Mouse (Mus musculus) heart, adult 2 months (tissue): Measurements from ENCODE around the gene Slc25a25. TPM values are rescaled to one million over a fixed set of nuclear protein-coding genes. Genes with fewer than 3 reads are reported as not detected.
A peak's percentile ranks its signal among the peaks of the same experiment; 100 is the strongest.

Experiments used
- DNase-seq, 2 experiments: peaks; one replicate each; pipeline ENCODE4 v3.0.0; 2021
- H3K27ac ChIP-seq: fragments of 200-600 bp; 2 replicates; pipeline ENCODE4 v1.8.1; 2022
- H3K27me3 ChIP-seq: fragments of 200-500 bp; 2 replicates; pipeline ENCODE4 v1.6.1; 2012; ENCODE audit warnings: mild to moderate bottlenecking, low read length, inconsistent platforms, mixed read lengths; ENCODE audit not compliant: control insufficient read depth, insufficient read depth
- H3K36me3 ChIP-seq: fragments of 200-500 bp; 2 replicates; pipeline ENCODE4 v1.6.1; 2012; ENCODE audit warnings: low read length, inconsistent platforms; ENCODE audit not compliant: control insufficient read depth, insufficient read depth
- H3K4me1 ChIP-seq: fragments of 200-500 bp; 2 replicates; pipeline ENCODE4 v1.6.1; 2011; ENCODE audit warnings: low read length; ENCODE audit not compliant: control insufficient read depth, insufficient read depth
- H3K4me3 ChIP-seq: fragments of 200-600 bp; 2 replicates; pipeline ENCODE4 v1.8.1; 2022
- H3K79me2 ChIP-seq: fragments of 200-500 bp; replicated peaks from 2 replicates; pipeline ENCODE4 v1.6.1; 2012; ENCODE audit warnings: mild to moderate bottlenecking, inconsistent platforms, low read length, moderate library complexity, mixed read lengths; ENCODE audit not compliant: control insufficient read depth, insufficient read depth
- H3K9ac ChIP-seq: fragments of 200-500 bp; 2 replicates; pipeline ENCODE4 v1.6.1; 2012; ENCODE audit warnings: low read depth, mild to moderate bottlenecking, control low read depth, inconsistent platforms, low read length, mixed read lengths
- CTCF ChIP-seq: fragments of 200-600 bp; IDR thresholded peaks from 2 replicates; pipeline ENCODE4 v1.8.1; 2022; ENCODE audit warnings: antibody characterized with exemption, mild to moderate bottlenecking, moderate library complexity
- EP300 ChIP-seq: fragments of 200-500 bp; IDR thresholded peaks from 2 replicates; pipeline ENCODE4 v1.6.1; 2011; ENCODE audit warnings: low read depth, low read length, control low read depth; ENCODE audit not compliant: insufficient read depth
- POLR2A ChIP-seq: fragments of 200-500 bp; IDR thresholded peaks from 2 replicates; pipeline ENCODE4 v1.6.1; 2011; ENCODE audit warnings: mild to moderate bottlenecking, low read depth, low read length, control low read depth; ENCODE audit not compliant: insufficient read depth
- WGBS: fragments of 180-500 bp; shearing (Covaris S2); methylation state at CpG from one replicate; pipeline ENCODE4 v1.1.7; 2018; 5-methylcytosine and 5-hydroxymethylcytosine counted together
- intact Hi-C: fragments of 180-260 bp; cut with DNase I; formaldehyde crosslinking; loops from one replicate; pipeline ENCODE4 v1.15.1; 2025
- polyA plus RNA-seq: library from polyadenylated mRNA; depleted of rRNA; stranded (reverse); fragments of >200 nt; gene quantifications from 2 replicates; pipeline ENCODE4 v1.2.3, GENCODE M21; 2012
- total RNA-seq, 2 experiments: library from RNA; stranded (reverse); gene quantifications; 2 replicates each; pipeline ENCODE4 v1.2.3; 2021

Gene Slc25a25
- total and polyA plus RNA-seq, 3 experiments: 5.7 to 10.1 (median 8.5) TPM

DNA sequence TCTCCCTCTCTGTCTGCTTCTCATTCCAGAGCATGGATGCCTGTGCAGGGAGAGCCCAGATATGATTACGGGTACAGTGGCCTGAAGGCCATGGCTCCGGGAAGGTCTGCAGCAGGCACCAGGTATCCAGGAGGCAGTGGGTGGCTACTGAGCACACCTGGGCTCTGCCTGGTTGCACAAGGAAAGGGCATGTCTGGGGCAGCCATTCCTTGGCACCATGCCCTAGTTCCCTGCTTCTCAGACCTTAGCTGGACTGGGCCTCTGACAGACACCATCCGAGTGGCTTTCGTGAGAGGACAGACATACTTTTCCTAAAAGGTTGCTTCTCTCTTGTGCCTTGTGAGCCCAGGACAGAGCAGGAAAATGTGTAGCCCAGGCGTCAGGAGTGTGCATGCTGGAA lies 59.2 kb downstream of the Slc25a25 start:
- Histone ChIP-seq H3K27ac (no peak overlapping the region), H3K27me3 (no peaks in the 10 kb centered on the region), H3K36me3 (no peaks in the 10 kb centered on the region), H3K9ac (no peak overlapping the region), H3K4me3 (no peak overlapping the region), H3K79me2 (0 out of 2 replicates have a peak, but pooled peaks cover 1% of the 10 kb centered on the region), H3K4me1 (peaks cover 4% of the 10 kb centered on the region)
- intact Hi-C loops: no loop called here
- WGBS: 67% methylated on average over 5 of the region's 5 CpGs
- TF ChIP-seq EP300 (no peak), POLR2A (no peak), CTCF (no peak)
- DNase-seq: no peak

GRCm38 (mm10) chr2:32390871-32391270 lies 60.4 kb downstream of the Slc25a25 start:
- H3K79me2 ChIP-seq: no peaks in the 10 kb centered on the region
- intact Hi-C loops: no loop called here
- H3K27me3 ChIP-seq: no peaks in the 10 kb centered on the region
- TF ChIP-seq POLR2A (no peak), EP300 (no peak), CTCF (no peak)
- no peaks in the 10 kb centered on the region for H3K36me3 ChIP-seq
- no peak overlapping the region for H3K4me3 ChIP-seq
- no peak overlapping the region for H3K27ac ChIP-seq
- peaks cover 2% of the 10 kb centered on the region; the same call in 1 of the 2 replicates for H3K4me1 ChIP-seq
- DNase-seq: no peak
- 85% methylated on average over 8 of the region's 8 CpGs for WGBS
- H3K9ac ChIP-seq: no peak overlapping the region

DNA sequence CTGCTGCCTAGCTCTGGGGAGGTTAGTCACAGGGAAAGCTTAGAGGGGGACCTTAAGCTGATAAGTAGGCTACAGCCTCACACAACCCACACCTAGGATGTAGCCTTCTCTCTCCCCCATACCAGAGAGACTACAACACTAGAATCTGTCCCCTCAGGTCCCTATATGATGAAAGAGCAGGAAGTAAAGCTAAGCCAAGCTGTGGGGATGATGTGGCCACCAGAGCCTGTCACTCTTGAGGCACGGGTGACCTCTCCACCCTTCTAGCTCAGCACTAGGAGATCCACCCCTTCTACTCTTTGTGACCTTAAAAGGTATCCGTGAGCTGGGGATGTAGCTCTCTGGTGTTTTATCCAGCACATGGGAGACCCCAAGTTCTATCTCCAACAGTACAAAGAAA lies 62.1 kb downstream of the Slc25a25 start:
- no peak overlapping the region for H3K4me3 ChIP-seq
- no peaks in the 10 kb centered on the region for H3K36me3 ChIP-seq
- H3K27me3 ChIP-seq: no peaks in the 10 kb centered on the region
- TF ChIP-seq CTCF: no peak
- no peak for TF ChIP-seq POLR2A
- no peak for TF ChIP-seq EP300
- no peak overlapping the region for H3K9ac ChIP-seq
- no peaks in the 10 kb centered on the region for H3K4me1 ChIP-seq
- H3K79me2 ChIP-seq: no peaks in the 10 kb centered on the region
- intact Hi-C loops: no loop called here
- WGBS: 70% methylated on average over 2 of the region's 2 CpGs
- no peak for DNase-seq
- no peak overlapping the region for H3K27ac ChIP-seq

DNA sequence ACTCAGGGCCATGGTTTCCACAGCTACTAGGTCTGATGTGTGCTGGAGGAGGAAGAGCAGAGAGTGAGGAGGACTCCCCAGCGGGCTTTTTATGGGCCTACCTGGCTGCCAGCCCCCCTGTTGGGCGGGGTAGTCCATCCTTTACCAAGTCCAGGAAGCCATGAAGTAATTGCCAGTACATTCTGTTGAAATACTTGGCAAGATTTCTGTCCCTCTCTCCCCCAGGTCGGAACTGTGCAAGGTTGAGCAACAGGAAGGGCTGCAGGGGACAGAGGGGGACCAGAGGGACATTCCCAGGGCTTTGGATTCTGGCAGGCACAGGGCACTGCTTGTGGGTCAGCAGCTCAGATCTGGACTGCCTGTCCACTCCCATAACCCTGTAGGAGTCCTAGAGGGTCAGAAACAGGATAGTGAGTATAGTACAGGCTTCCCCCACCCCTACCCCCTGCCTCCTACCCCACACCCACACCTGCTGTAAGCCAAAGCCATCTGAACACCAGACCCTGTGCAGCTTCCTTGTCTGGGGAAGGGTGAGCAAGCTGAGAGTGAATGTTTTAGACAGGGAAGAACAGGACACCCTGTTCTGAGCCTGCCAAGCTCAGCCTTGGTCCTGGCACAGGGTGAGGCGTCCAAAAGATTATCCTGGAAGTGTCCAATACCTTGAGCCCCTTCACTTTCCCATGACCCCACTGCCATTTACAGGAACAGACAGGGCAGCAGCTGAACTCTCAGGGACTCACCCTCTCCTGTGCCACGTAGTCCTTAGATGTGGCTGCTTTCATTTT lies 63.3 kb downstream of the Slc25a25 start, which contains the start of gene Lcn2:
Lcn2 (minus strand) TSS at position 547 of the 785 bp plus-strand sequence.
- WGBS: 37% methylated on average over 5 of the region's 5 CpGs
- intact Hi-C loops: no loop called here
- Histone ChIP-seq H3K36me3 (no peaks in the 10 kb centered on the region), H3K27ac (no peak within 1 kb of the TSS), H3K4me1 (no peaks in the 10 kb centered on the region), H3K79me2 (no peaks in the 10 kb centered on the region), H3K9ac (no peak within 1 kb of the TSS), H3K27me3 (no peaks in the 10 kb centered on the region), H3K4me3 (no peak within 1 kb of the TSS)
- TF ChIP-seq POLR2A (no peak), CTCF (no peak), EP300 (0 out of 2 replicates have a peak, but pooled peaks have one; percentile 4)
- DNase-seq: no peak

GRCm38 (mm10) chr2:32382689-32383088 lies 68.6 kb downstream of the Slc25a25 start:
- Histone ChIP-seq H3K27me3 (no peaks in the 10 kb centered on the region), H3K79me2 (no peaks in the 10 kb centered on the region), H3K36me3 (no peaks in the 10 kb centered on the region), H3K4me1 (peaks cover 3% of the 10 kb centered on the region), H3K27ac (no peak overlapping the region), H3K4me3 (no peak overlapping the region), H3K9ac (no peak overlapping the region)
- WGBS: 68% methylated on average over 2 of the region's 2 CpGs
- DNase-seq: no peak
- TF ChIP-seq EP300 (no peak), CTCF (no peak), POLR2A (no peak)
- intact Hi-C loops: no loop called here

DNA sequence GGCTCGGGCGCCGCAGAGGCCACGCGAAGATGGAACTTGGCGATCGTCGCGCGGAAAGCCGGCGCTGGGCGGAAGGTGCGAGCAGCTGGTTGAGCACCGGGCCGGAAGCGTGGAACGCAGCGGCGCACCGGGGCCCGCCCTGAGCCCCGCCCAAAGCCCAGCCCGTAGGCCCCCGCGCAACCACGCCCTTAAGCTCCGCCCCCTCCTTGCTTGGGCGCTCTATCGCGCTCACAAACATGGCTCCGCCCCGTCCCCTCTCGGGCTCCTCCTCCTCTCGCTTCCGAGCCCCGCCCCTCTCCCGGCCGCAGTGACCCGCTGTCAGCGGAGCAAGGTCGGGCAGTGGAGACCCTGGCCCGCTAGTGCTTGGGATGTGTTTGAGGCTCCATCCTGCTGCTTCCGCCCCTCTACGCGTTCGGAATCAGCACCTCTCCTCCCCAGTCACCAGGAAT lies 69.4 kb downstream of the Slc25a25 start, which contains the start of gene 1110008P14Rik:
1110008P14Rik (minus strand) TSS at position 164 of the 449 bp plus-strand sequence.
- under 1% methylated on average over 44 of the region's 47 CpGs for WGBS
- Histone ChIP-seq H3K27me3 (no peaks in the 10 kb centered on the region), H3K4me1 (peaks cover 3% of the 10 kb centered on the region), H3K4me3 (peak within 1 kb of the TSS; percentile 93), H3K36me3 (no peaks in the 10 kb centered on the region), H3K79me2 (no peaks in the 10 kb centered on the region), H3K9ac (peak within 1 kb of the TSS; percentile 82), H3K27ac (peak within 1 kb of the TSS; percentile 62)
- TF ChIP-seq POLR2A: peak; percentile 73
- TF ChIP-seq CTCF: no peak
- 0 out of 2 replicates have a peak, but pooled peaks have one; percentile 16 for TF ChIP-seq EP300
- intact Hi-C loops: loop anchor here (1.0 to 2.0 kb wide), 2 partner anchors 13 to 18 kb away; partner anchors contain the start of gene Ptges2
- DNase-seq: peak; percentile 96 to 97
